Mouse (Mus musculus) midbrain, embryonic 15.5 days (tissue): ENCODE results near the gene Atxn2. TPM values are rescaled to one million over a fixed set of nuclear protein-coding genes. Genes with fewer than 3 reads are reported as not detected.

Experiments used
- ATAC-seq: fragments of 200-750 bp; cut with Nextera tagmentation; replicated peaks from 2 replicates; pipeline ENCODE4 v1.8.0; 2017; ENCODE audit warnings: moderate TSS enrichment
- H3K27ac ChIP-seq: fragments of 300-500 bp; sonication (generic); 2 replicates; pipeline ENCODE4 v1.5.1; 2015; ENCODE audit warnings: mild to moderate bottlenecking, inconsistent platforms
- H3K27me3 ChIP-seq: fragments of 300-500 bp; sonication (generic); replicated peaks from 2 replicates; pipeline ENCODE4 v1.6.1; 2015; ENCODE audit warnings: inconsistent platforms
- H3K36me3 ChIP-seq: fragments of 300-500 bp; sonication (generic); replicated peaks from 2 replicates; pipeline ENCODE4 v1.6.1; 2015; ENCODE audit warnings: inconsistent platforms
- H3K4me1 ChIP-seq: fragments of 300-500 bp; sonication (generic); 2 replicates; pipeline ENCODE4 v1.6.1; 2015; ENCODE audit warnings: inconsistent platforms
- H3K4me2 ChIP-seq: fragments of 300-500 bp; sonication (generic); 2 replicates; pipeline ENCODE4 v1.6.1; 2015; ENCODE audit warnings: inconsistent platforms, mild to moderate bottlenecking, moderate library complexity
- H3K4me3 ChIP-seq: fragments of 300-500 bp; sonication (generic); 2 replicates; pipeline ENCODE4 v1.5.1; 2015; ENCODE audit warnings: mild to moderate bottlenecking, inconsistent platforms
- H3K9ac ChIP-seq: fragments of 300-500 bp; sonication (generic); 2 replicates; pipeline ENCODE4 v1.6.1; 2015; ENCODE audit warnings: mild to moderate bottlenecking, inconsistent platforms
- H3K9me3 ChIP-seq: fragments of 300-500 bp; sonication (generic); 2 replicates; pipeline ENCODE4 v1.6.1; 2016; ENCODE audit warnings: inconsistent platforms
- WGBS: fragments of 180-500 bp; shearing (Covaris S2); methylation state at CpG from one replicate; pipeline ENCODE4 v1.1.7; 2015; ENCODE audit warnings: mixed read lengths; 5-methylcytosine and 5-hydroxymethylcytosine counted together
- polyA plus RNA-seq: library from polyadenylated mRNA; unstranded; fragments of >200 nt; fragmentation: Nextera tagmentation; extraction: Ambion mirVana; gene quantifications from 2 replicates; pipeline ENCODE4 v1.2.1, GENCODE M21; 2015

The Atxn2 gene
- polyA plus RNA-seq, 1 experiment from 2014 or later, result 111 TPM

- Histone ChIP-seq H3K27me3 (no peaks in the 10 kb centered on the region), H3K9me3 (no peaks in the 10 kb centered on the region), H3K9ac (no peak overlapping the region), H3K27ac (no peak overlapping the region), H3K36me3 (peaks cover 16% of the 10 kb centered on the region), H3K4me1 (no peaks in the 10 kb centered on the region), H3K4me3 (no peak overlapping the region), H3K4me2 (no peak overlapping the region)
- WGBS, result 79% methylated on average over 7 of the region's 7 CpGs
- no peak for ATAC-seq
Measured at GRCm38 (mm10) chr5:121822786-121823505, 111.8 kb downstream of the Atxn2 start.

- peaks cover 10% of the 10 kb centered on the region; the same call in 1 of the 2 replicates for H3K36me3 ChIP-seq
- H3K9me3 ChIP-seq, result no peaks in the 10 kb centered on the region
- no peak overlapping the region for H3K4me3 ChIP-seq
- 93% methylated on average over 1 of the region's 1 CpGs for WGBS
- peaks cover 5% of the 10 kb centered on the region for H3K4me1 ChIP-seq
- ATAC-seq, result no peak
- H3K27me3 ChIP-seq, result no peaks in the 10 kb centered on the region
- no peak overlapping the region for H3K27ac ChIP-seq
- H3K4me2 ChIP-seq, result no peak overlapping the region
- no peak overlapping the region for H3K9ac ChIP-seq
Measured at GRCm38 (mm10) chr5:121823668-121824067, 112.5 kb downstream of the Atxn2 start.

GRCm38 (mm10) chr5:121824121-121824520 is 113.0 kb downstream of the Atxn2 start:
- Histone ChIP-seq H3K9me3 (no peaks in the 10 kb centered on the region), H3K4me1 (peaks cover 10% of the 10 kb centered on the region), H3K27ac (peak overlapping the region; percentile 49), H3K36me3 (peaks cover 7% of the 10 kb centered on the region; the same call in 1 of the 2 replicates), H3K4me3 (no peak overlapping the region), H3K4me2 (no peak overlapping the region), H3K9ac (no peak overlapping the region), H3K27me3 (no peaks in the 10 kb centered on the region)
- WGBS, result 57% methylated on average over 4 of the region's 4 CpGs
- ATAC-seq, result no peak

DNA sequence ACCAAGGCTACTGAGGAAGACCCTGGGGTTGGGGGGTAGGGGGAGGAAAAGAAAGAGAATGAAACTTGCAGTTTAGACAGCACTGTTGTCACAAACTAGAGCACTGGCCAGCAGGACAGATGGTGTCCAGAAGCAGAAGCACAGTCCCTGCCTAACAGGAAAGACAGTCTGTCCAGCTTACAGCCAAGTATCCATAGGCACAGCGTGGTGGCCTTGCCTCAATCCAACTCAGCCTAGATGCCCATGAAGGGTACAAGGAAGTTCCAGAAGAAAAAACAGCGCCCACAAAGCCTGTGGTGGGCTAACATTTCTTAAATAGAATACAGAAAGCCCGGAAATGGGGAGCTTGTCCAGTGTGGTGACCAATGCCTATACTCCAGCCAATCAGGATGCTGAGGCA is 114.5 kb downstream of the Atxn2 start:
- Histone ChIP-seq H3K4me1 (peaks cover 16% of the 10 kb centered on the region), H3K9ac (no peak overlapping the region), H3K4me2 (no peak overlapping the region), H3K27ac (no peak overlapping the region), H3K36me3 (peaks cover under 1% of the 10 kb centered on the region; the same call in 1 of the 2 replicates), H3K27me3 (peaks cover 6% of the 10 kb centered on the region; the same call in 1 of the 2 replicates), H3K9me3 (no peaks in the 10 kb centered on the region), H3K4me3 (no peak overlapping the region)
- 89% methylated on average over 3 of the region's 3 CpGs for WGBS
- ATAC-seq, result no peak

DNA sequence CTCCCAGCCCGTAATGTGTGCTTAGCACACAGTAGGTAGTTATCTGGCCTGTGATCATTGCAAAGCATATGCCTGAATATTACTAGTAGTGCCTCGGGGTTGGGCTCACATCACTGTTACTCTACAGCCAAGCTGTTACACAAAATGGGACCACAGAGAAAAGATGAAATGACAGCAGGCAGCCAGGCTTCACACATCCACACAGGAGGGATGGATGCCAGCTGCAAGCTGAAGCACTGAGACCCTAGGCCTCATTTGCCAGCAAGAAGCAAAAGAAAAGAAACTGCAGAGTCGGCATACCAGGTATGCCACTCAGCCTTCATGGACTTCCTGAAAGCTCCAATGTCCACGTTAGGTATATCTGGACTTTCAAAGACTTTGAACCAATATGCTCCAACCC is 116.7 kb downstream of the Atxn2 start:
- Histone ChIP-seq H3K4me3 (no peak overlapping the region), H3K4me2 (peak overlapping the region; percentile 77), H3K36me3 (no peaks in the 10 kb centered on the region), H3K9me3 (no peaks in the 10 kb centered on the region), H3K9ac (no peak overlapping the region), H3K4me1 (peaks cover 19% of the 10 kb centered on the region), H3K27ac (no peak overlapping the region), H3K27me3 (peaks cover 10% of the 10 kb centered on the region)
- no peak for ATAC-seq
- 76% methylated on average over 4 of the region's 4 CpGs for WGBS

DNA sequence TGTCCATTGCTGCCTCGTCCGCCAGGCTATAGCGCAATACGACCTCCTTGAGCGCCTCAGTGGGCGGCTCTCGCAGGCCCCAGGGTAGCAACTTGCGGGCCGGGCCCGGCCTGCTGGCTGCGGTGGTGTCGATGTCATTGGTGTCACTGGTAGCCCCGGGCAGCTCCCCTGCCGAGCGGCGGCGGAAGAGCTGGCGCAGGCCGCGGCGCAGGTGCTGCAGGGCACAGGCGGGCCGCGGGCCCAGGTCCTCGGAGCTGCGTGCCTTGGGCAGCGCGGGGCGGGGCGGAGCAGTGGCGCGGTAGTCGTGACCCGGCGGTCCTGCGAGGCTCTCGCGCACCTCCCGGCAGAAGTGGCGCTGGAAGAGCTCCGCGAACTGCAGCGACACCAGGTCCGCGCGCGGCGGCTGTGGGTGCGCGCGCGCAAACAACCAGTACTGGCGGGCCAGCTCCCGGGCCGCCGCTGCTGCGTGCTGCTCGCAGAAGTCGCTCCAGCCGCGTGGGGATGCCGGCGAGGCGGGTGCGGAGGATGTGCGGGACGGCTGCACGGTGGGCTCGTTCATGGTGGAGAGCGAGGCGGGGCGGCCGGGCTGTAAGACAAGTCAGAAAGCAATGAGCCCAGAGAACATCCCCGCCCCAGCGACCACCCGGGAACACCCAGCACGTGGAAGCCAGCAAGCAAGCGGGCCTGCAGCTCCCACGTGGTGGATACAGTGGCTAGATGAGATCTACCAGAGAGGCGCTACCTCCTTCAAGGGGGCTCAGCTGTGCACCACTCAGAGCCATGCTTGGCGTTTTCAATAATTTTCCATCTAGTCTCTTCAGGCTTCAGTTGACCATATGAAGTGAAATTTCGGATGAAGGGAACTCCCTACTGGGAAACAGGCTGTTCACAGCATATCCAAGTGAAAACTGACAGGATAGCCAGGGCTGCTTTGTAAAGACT is 117.6 kb downstream of the Atxn2 start:
- H3K36me3 ChIP-seq, result no peaks in the 10 kb centered on the region
- no peaks in the 10 kb centered on the region for H3K9me3 ChIP-seq
- peak overlapping the region; percentile 42 for H3K9ac ChIP-seq
- ATAC-seq, result peak; percentile 67
- H3K27ac ChIP-seq, result no peak overlapping the region
- H3K4me2 ChIP-seq, result peak overlapping the region; percentile 77
- H3K27me3 ChIP-seq, result peaks cover 10% of the 10 kb centered on the region
- H3K4me1 ChIP-seq, result peaks cover 24% of the 10 kb centered on the region
- 5% methylated on average over 73 of the region's 82 CpGs for WGBS
- H3K4me3 ChIP-seq, result peak overlapping the region; percentile 45

GRCm38 (mm10) chr5:121831002-121831601 is 120.0 kb downstream of the Atxn2 start:
- no peak overlapping the region for H3K4me3 ChIP-seq
- H3K9me3 ChIP-seq, result no peaks in the 10 kb centered on the region
- H3K9ac ChIP-seq, result no peak overlapping the region
- 87% methylated on average over 6 of the region's 6 CpGs for WGBS
- H3K27ac ChIP-seq, result no peak overlapping the region
- peaks cover 21% of the 10 kb centered on the region for H3K27me3 ChIP-seq
- H3K36me3 ChIP-seq, result no peaks in the 10 kb centered on the region
- H3K4me1 ChIP-seq, result peaks cover 39% of the 10 kb centered on the region
- no peak for ATAC-seq
- H3K4me2 ChIP-seq, result no peak overlapping the region

DNA sequence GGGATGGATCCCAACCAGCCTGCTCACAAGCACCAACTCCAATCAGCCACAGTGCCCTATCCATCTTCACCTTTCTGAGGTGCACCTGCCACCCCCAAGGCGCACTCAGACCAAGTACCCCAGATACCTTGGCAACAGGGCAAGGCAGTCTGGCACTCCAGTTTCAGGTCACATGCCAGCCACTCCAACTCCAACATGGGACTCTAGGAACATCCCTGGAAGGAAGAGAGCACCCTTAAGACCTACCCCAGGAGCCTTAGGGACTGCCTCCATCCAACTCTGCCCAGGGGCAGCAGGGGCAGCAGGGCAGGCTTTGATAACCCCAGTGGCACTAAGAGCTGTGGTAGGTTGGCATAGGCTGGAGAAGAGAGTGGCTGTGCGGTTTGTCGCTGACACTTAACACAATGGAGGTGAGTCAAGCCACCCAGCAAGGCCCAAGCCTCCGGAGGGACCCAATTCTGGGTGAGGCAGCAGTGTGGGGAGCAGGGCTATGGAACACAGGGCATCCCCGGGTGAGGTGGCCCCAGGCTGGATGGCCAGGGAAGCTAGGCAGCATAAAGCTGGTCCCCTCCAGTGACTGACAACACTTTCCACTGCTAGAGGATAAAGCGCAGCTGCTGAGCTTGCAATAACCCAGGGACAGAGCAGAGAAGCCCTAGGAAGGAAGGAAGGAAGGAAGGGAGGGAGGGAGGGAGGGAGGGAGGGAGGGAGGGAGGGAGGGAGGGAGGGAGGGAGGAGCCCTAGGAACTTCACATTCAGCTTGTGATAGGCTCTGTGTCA is 121.4 kb downstream of the Atxn2 start:
- Histone ChIP-seq H3K4me1 (peaks cover 49% of the 10 kb centered on the region), H3K9ac (no peak overlapping the region), H3K4me3 (no peak overlapping the region), H3K4me2 (no peak overlapping the region), H3K36me3 (no peaks in the 10 kb centered on the region), H3K27me3 (peaks cover 30% of the 10 kb centered on the region), H3K9me3 (no peaks in the 10 kb centered on the region), H3K27ac (no peak overlapping the region)
- no peak for ATAC-seq
- WGBS, result 75% methylated on average over 6 of the region's 6 CpGs

- Histone ChIP-seq H3K27me3 (peaks cover 36% of the 10 kb centered on the region), H3K4me2 (no peak overlapping the region), H3K36me3 (no peaks in the 10 kb centered on the region), H3K4me1 (peaks cover 54% of the 10 kb centered on the region), H3K9me3 (no peaks in the 10 kb centered on the region), H3K9ac (no peak overlapping the region), H3K4me3 (no peak overlapping the region), H3K27ac (no peak overlapping the region)
- no peak for ATAC-seq
- 93% methylated on average over 2 of the region's 2 CpGs for WGBS
Measured at GRCm38 (mm10) chr5:121833159-121833558, 122.0 kb downstream of the Atxn2 start.

DNA sequence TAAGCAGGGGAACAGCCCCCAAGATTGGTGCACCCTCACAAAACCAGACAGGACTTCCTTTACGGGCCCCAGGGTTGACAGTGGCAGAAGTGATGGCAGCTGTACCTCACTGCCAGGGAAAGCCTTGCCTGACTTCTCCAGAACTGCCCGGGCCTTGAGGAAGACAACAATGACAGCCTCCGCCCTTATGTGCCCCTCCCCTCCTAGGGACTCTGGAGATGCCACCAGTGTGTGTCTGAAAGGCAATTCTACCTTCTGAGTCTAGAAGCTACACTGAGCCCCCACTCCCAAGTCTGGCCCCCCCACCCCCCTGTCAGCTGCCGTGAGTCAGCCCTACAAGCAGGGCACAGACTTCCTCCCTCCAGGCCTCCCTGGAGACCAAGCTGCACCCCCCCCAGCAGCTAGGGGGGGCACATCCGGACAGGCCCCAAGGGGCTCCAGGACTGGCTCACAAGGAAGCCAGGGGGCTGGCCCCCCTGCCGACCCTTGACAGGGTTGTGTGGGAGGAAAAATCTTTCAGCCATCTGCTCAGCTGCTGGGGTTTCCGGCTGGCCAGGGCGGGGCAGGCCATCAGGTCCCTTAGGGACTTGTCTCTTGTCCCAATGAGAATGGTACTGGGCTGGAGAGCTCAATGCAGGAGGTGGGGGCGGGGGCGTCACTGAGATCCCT is 122.6 kb downstream of the Atxn2 start:
- WGBS, result 54% methylated on average over 10 of the region's 10 CpGs
- Histone ChIP-seq H3K9me3 (no peaks in the 10 kb centered on the region), H3K9ac (no peak overlapping the region), H3K27ac (no peak overlapping the region), H3K36me3 (no peaks in the 10 kb centered on the region), H3K4me3 (no peak overlapping the region), H3K4me1 (peaks cover 55% of the 10 kb centered on the region), H3K4me2 (peak overlapping the region; percentile 12; the same call in 1 of the 2 replicates), H3K27me3 (peaks cover 39% of the 10 kb centered on the region)
- no peak for ATAC-seq

- Histone ChIP-seq H3K4me2 (no peak overlapping the region; the same call in 1 of the 2 replicates), H3K4me1 (peaks cover 53% of the 10 kb centered on the region), H3K27ac (no peak overlapping the region), H3K9me3 (no peaks in the 10 kb centered on the region), H3K4me3 (no peak overlapping the region), H3K27me3 (peaks cover 44% of the 10 kb centered on the region), H3K9ac (no peak overlapping the region), H3K36me3 (no peaks in the 10 kb centered on the region)
- WGBS, result 78% methylated on average over 7 of the region's 7 CpGs
- ATAC-seq, result no peak
Measured at GRCm38 (mm10) chr5:121834241-121834606, 123.1 kb downstream of the Atxn2 start.
